Mouse (Mus musculus): ENCODE measurements around the gene Ap2a2. TPM values are rescaled to one million over a fixed set of nuclear protein-coding genes. Genes with fewer than 3 reads are reported as not detected.
"Not testable (repeated sequence)": the region's sequence is repeated elsewhere in the genome, so short reads cannot be mapped to it uniquely, and the experiment has no call there.

The Ap2a2 gene
- total and polyA plus RNA-seq, 3 experiments: 36.4 to 70.1 (median 51.3) TPM

GRCm38 (mm10) chr7:141661481-141661880 lies 99.5 kb downstream of the Ap2a2 start:
- no peak for DNase-seq

- no peak for DNase-seq
Measured at GRCm38 (mm10) chr7:141662223-141662622, 100.2 kb downstream of the Ap2a2 start.

- DNase-seq: peak; percentile 43
Measured at GRCm38 (mm10) chr7:141666190-141666589, 104.2 kb downstream of the Ap2a2 start.

DNA sequence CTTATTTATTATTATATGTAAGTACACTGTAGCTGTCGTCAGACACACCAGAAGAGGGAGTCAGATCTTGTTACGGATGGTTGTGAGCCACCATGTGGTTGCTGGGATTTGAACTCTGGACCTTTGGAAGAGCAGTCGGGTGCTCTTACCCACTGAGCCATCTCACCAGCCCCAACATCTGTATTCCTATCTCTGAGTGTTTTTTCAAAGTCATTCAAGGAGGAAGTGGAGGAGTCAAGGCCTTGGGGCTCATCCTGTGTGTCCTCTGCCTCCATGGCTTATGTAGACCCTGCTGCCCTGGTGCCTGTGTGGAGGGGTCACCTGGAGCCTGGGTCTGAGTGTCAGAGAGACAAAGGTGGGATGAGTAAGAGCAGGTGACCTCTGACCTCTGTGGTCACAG lies 107.1 kb downstream of the Ap2a2 start:
- DNase-seq: not testable (repeated sequence)

- no peak for DNase-seq
Measured at GRCm38 (mm10) chr7:141670999-141671398, 109.0 kb downstream of the Ap2a2 start.

- no peak for DNase-seq
Measured at GRCm38 (mm10) chr7:141671626-141672291, 109.8 kb downstream of the Ap2a2 start.

DNA sequence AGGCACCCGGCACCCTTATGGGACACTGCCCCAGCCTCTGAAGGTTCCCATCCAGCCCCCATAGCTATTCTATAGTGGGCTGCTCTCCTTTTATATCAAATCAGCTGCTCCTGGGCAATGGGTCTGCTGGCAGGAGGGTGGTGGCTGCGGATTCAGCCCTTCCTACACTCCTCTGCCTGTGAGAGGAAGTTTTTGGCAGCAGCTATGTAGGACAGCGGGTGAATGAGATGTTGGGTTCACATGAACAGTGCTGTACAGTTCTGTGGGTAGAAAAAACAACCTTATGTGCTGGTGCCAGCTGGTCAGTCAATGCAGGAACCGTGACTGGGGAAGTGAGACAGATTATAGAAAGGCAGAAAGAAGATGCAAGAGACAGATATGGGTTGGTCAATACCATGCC lies 116.9 kb downstream of the Ap2a2 start:
- no peak for DNase-seq

Small RNA genes lying within 50 kb of the gene (microRNA-seq; reads per million reads assigned to microRNA genes)
- gene Mir7063: 0.83 to 2.0 reads per million in 2 experiments

Other genes with a start within 250 kb of the Ap2a2 start
- gene Deaf1, start 234.5 kb upstream of the Ap2a2 start, total RNA-seq (2021): 10 to 100 TPM; 27.8 to 30.5 TPM
- 18.7 and 34.4 TPM in 2 replicates for gene Deaf1, start 234.5 kb upstream of the Ap2a2 start, polyA plus RNA-seq (2012; rRNA removed)
- gene Tmem80, start 234.4 kb upstream of the Ap2a2 start, total RNA-seq (2021): 10 to 100 TPM; 26.9 to 34.8 TPM
- 32.7 and 33.5 TPM in 2 replicates for gene Tmem80, start 234.4 kb upstream of the Ap2a2 start, polyA plus RNA-seq (2012; rRNA removed)
- gene Eps8l2, start 223.3 kb upstream of the Ap2a2 start, total RNA-seq (2021): 1 to 10 TPM; 2.7 to 3.0 TPM
- 2.6 and 3.8 TPM in 2 replicates for gene Eps8l2, start 223.3 kb upstream of the Ap2a2 start, polyA plus RNA-seq (2012; rRNA removed)
- 100 to 1,000 TPM; 640 to 700 TPM for gene Taldo1, start 170.0 kb upstream of the Ap2a2 start, total RNA-seq (2021)
- 260 and 309 TPM in 2 replicates for gene Taldo1, start 170.0 kb upstream of the Ap2a2 start, polyA plus RNA-seq (2012; rRNA removed)
- gene Gatd1, start 148.0 kb upstream of the Ap2a2 start, total RNA-seq (2021): 10 to 100 TPM; 29.7 to 41.1 TPM
- gene Gatd1, start 148.0 kb upstream of the Ap2a2 start, polyA plus RNA-seq (2012; rRNA removed): 49.5 and 58.2 TPM in 2 replicates
- gene Cend1, start 132.7 kb upstream of the Ap2a2 start, total RNA-seq (2021): 1 to 10 TPM; 1.6 to 2.8 TPM
- gene Cend1, start 132.7 kb upstream of the Ap2a2 start, polyA plus RNA-seq (2012; rRNA removed): 1.00 and 1.2 TPM in 2 replicates
- gene Slc25a22, start 124.3 kb upstream of the Ap2a2 start, total RNA-seq (2021): 100 to 1,000 TPM; 125 to 172 TPM
- gene Slc25a22, start 124.3 kb upstream of the Ap2a2 start, polyA plus RNA-seq (2012; rRNA removed): 234 and 236 TPM in 2 replicates
- gene Pidd1, start 118.1 kb upstream of the Ap2a2 start, total RNA-seq (2021): 1 to 10 TPM; 1.4 to 1.5 TPM
- gene Pidd1, start 118.1 kb upstream of the Ap2a2 start, polyA plus RNA-seq (2012; rRNA removed): 9.2 and 11.2 TPM in 2 replicates
- gene Rplp2, start 114.8 kb upstream of the Ap2a2 start, total RNA-seq (2021): 1,000 to 10,000 TPM in 1 of 2 experiments, 100 to 1,000 TPM in 1; 577 to 1,228 TPM
- 207 and 254 TPM in 2 replicates for gene Rplp2, start 114.8 kb upstream of the Ap2a2 start, polyA plus RNA-seq (2012; rRNA removed)
- gene Pnpla2, start 107.0 kb upstream of the Ap2a2 start, total RNA-seq (2021): 1,000 to 10,000 TPM in 1 of 2 experiments, 100 to 1,000 TPM in 1; 905 to 1,265 TPM
- 1,146 and 1,725 TPM in 2 replicates for gene Pnpla2, start 107.0 kb upstream of the Ap2a2 start, polyA plus RNA-seq (2012; rRNA removed)
- 10 to 100 TPM; 10.3 to 12.4 TPM for gene Cracr2b, start 101.1 kb upstream of the Ap2a2 start, total RNA-seq (2021)
- gene Cracr2b, start 101.1 kb upstream of the Ap2a2 start, polyA plus RNA-seq (2012; rRNA removed): 42.0 and 54.5 TPM in 2 replicates
- 100 to 1,000 TPM; 325 to 452 TPM for gene Cd151, start 94.8 kb upstream of the Ap2a2 start, total RNA-seq (2021)
- gene Cd151, start 94.8 kb upstream of the Ap2a2 start, polyA plus RNA-seq (2012; rRNA removed): 899 and 918 TPM in 2 replicates
- gene Polr2l, start 87.0 kb upstream of the Ap2a2 start, total RNA-seq (2021): 100 to 1,000 TPM in 1 of 2 experiments, 10 to 100 TPM in 1; 84.4 to 140 TPM
- gene Polr2l, start 87.0 kb upstream of the Ap2a2 start, polyA plus RNA-seq (2012; rRNA removed): 68.5 and 71.0 TPM in 2 replicates
- gene Tspan4, start 86.9 kb upstream of the Ap2a2 start, total RNA-seq (2021): 100 to 1,000 TPM in 1 of 2 experiments, 10 to 100 TPM in 1; 47.8 to 125 TPM
- gene Tspan4, start 86.9 kb upstream of the Ap2a2 start, polyA plus RNA-seq (2012; rRNA removed): 227 and 256 TPM in 2 replicates
- 10 to 100 TPM; 50.7 to 69.2 TPM for gene Chid1, start 22.3 kb upstream of the Ap2a2 start, total RNA-seq (2021)
- 34.7 and 37.4 TPM in 2 replicates for gene Chid1, start 22.3 kb upstream of the Ap2a2 start, polyA plus RNA-seq (2012; rRNA removed)
- gene Muc6, start 93.1 kb downstream of the Ap2a2 start, total RNA-seq (2021): not detected
- 0.01 and 0.09 TPM in 2 replicates for gene Muc6, start 93.1 kb downstream of the Ap2a2 start, polyA plus RNA-seq (2012; rRNA removed)
- gene Muc2, start 128.2 kb downstream of the Ap2a2 start, total RNA-seq (2021): under 1 TPM; 0.17 to 0.75 TPM
- 0.54 and 0.67 TPM in 2 replicates for gene Muc2, start 128.2 kb downstream of the Ap2a2 start, polyA plus RNA-seq (2012; rRNA removed)
- gene Muc5ac, start 226.8 kb downstream of the Ap2a2 start, total RNA-seq (2021): not detected
- gene Muc5ac, start 226.8 kb downstream of the Ap2a2 start, polyA plus RNA-seq (2012; rRNA removed): 0.17 TPM in 1 of 2 replicates, not detected in the other